Mouse (Mus musculus): ENCODE results near the gene Gnb3. TPM values are rescaled to one million over a fixed set of nuclear protein-coding genes. Genes with fewer than 3 reads are reported as not detected.
"Not testable (repeated sequence)": the region's sequence is repeated elsewhere in the genome, so short reads cannot be mapped to it uniquely, and the experiment has no call there.

Gene Gnb3
- polyA plus RNA-seq, 1 experiment from 2014 or later: 0.46 TPM

- H3K4me1 ChIP-seq: peaks cover 39% of the 10 kb centered on the region
- no peak for ATAC-seq
- peak overlapping the region; percentile 78 for H3K27ac ChIP-seq
- H3K27me3 ChIP-seq: no peaks in the 10 kb centered on the region
- peak overlapping the region; percentile 39 for H3K4me3 ChIP-seq
- no peak overlapping the region for H3K9ac ChIP-seq
- H3K36me3 ChIP-seq (ENCODE audit: poor library complexity, severe bottlenecking): peaks cover 16% of the 10 kb centered on the region
- H3K4me2 ChIP-seq: peak overlapping the region; percentile 72
- no peaks in the 10 kb centered on the region for H3K9me3 ChIP-seq (replicated peaks)
- WGBS: 71% methylated on average over 7 of the region's 7 CpGs
Observed at GRCm38 (mm10) chr6:124806446-124807140, 33.5 kb downstream of the Gnb3 start.

GRCm38 (mm10) chr6:124805341-124806321 is 34.4 kb downstream of the Gnb3 start:
- peak; percentile 81 for ATAC-seq
- H3K27me3 ChIP-seq: no peaks in the 10 kb centered on the region
- H3K9ac ChIP-seq: peak overlapping the region; percentile 62
- H3K36me3 ChIP-seq (ENCODE audit: poor library complexity, severe bottlenecking): peaks cover 6% of the 10 kb centered on the region; the same call in 1 of the 2 replicates
- H3K9me3 ChIP-seq (replicated peaks): no peaks in the 10 kb centered on the region
- peak overlapping the region; percentile 72 for H3K4me2 ChIP-seq
- H3K27ac ChIP-seq: peak overlapping the region; percentile 78
- peak overlapping the region; percentile 39 for H3K4me3 ChIP-seq
- WGBS: 2% methylated on average over 34 of the region's 34 CpGs
- H3K4me1 ChIP-seq: peaks cover 39% of the 10 kb centered on the region

- Histone ChIP-seq H3K4me3 (no peak overlapping the region), H3K27me3 (no peaks in the 10 kb centered on the region), H3K36me3 (ENCODE audit: poor library complexity, severe bottlenecking) (no peaks in the 10 kb centered on the region), H3K27ac (no peak overlapping the region), H3K4me2 (no peak overlapping the region), H3K9me3 (replicated peaks) (no peaks in the 10 kb centered on the region), H3K4me1 (peaks cover 27% of the 10 kb centered on the region), H3K9ac (no peak overlapping the region)
- no peak for ATAC-seq
- WGBS: 91% methylated on average over 3 of the region's 3 CpGs
Observed at GRCm38 (mm10) chr6:124804341-124804740, 35.7 kb downstream of the Gnb3 start.

GRCm38 (mm10) chr6:124803691-124804090 is 36.4 kb downstream of the Gnb3 start:
- not testable (repeated sequence) for ATAC-seq; H3K9me3 ChIP-seq (replicated peaks); H3K9ac ChIP-seq; H3K4me2 ChIP-seq; H3K27me3 ChIP-seq; H3K27ac ChIP-seq; H3K4me3 ChIP-seq; H3K36me3 ChIP-seq (ENCODE audit: poor library complexity, severe bottlenecking)
- WGBS: 98% methylated on average over 4 of the region's 4 CpGs
- peaks cover 21% of the 10 kb centered on the region for H3K4me1 ChIP-seq

GRCm38 (mm10) chr6:124803061-124803460 is 37.0 kb downstream of the Gnb3 start:
- no peaks in the 10 kb centered on the region for H3K36me3 ChIP-seq (ENCODE audit: poor library complexity, severe bottlenecking)
- H3K4me3 ChIP-seq: no peak overlapping the region
- no peaks in the 10 kb centered on the region for H3K27me3 ChIP-seq
- H3K9ac ChIP-seq: no peak overlapping the region
- H3K4me1 ChIP-seq: peaks cover 15% of the 10 kb centered on the region
- H3K9me3 ChIP-seq (replicated peaks): no peaks in the 10 kb centered on the region
- 76% methylated on average over 3 of the region's 3 CpGs for WGBS
- no peak overlapping the region for H3K4me2 ChIP-seq
- H3K27ac ChIP-seq: no peak overlapping the region
- ATAC-seq: no peak

- ATAC-seq; H3K36me3 ChIP-seq (ENCODE audit: poor library complexity, severe bottlenecking); H3K27me3 ChIP-seq; H3K27ac ChIP-seq; H3K9ac ChIP-seq; H3K4me3 ChIP-seq; H3K9me3 ChIP-seq (replicated peaks): not testable (repeated sequence)
- 18% methylated on average over 6 of the region's 9 CpGs for WGBS
- H3K4me2 ChIP-seq: peak overlapping the region; percentile 33
- peaks cover 15% of the 10 kb centered on the region for H3K4me1 ChIP-seq
Observed at GRCm38 (mm10) chr6:124802400-124802799, 37.7 kb downstream of the Gnb3 start.

- Histone ChIP-seq H3K27me3 (no peaks in the 10 kb centered on the region), H3K4me1 (no peaks in the 10 kb centered on the region), H3K9ac (no peak overlapping the region), H3K9me3 (replicated peaks) (no peaks in the 10 kb centered on the region), H3K36me3 (ENCODE audit: poor library complexity, severe bottlenecking) (no peaks in the 10 kb centered on the region), H3K4me3 (no peak overlapping the region), H3K27ac (no peak overlapping the region), H3K4me2 (no peak overlapping the region)
- no peak for ATAC-seq
- 89% methylated on average over 2 of the region's 2 CpGs for WGBS
Observed at GRCm38 (mm10) chr6:124796200-124796599, 43.9 kb downstream of the Gnb3 start.

- Histone ChIP-seq H3K9ac (no peak overlapping the region), H3K4me1 (no peaks in the 10 kb centered on the region), H3K27ac (no peak overlapping the region), H3K27me3 (no peaks in the 10 kb centered on the region), H3K4me3 (no peak overlapping the region), H3K36me3 (ENCODE audit: poor library complexity, severe bottlenecking) (no peaks in the 10 kb centered on the region), H3K9me3 (replicated peaks) (no peaks in the 10 kb centered on the region), H3K4me2 (no peak overlapping the region)
- 58% methylated on average over 4 of the region's 4 CpGs for WGBS
- ATAC-seq: no peak
Observed at GRCm38 (mm10) chr6:124795781-124796180, 44.3 kb downstream of the Gnb3 start.

- H3K4me1 ChIP-seq: no peaks in the 10 kb centered on the region
- ATAC-seq: no peak
- no peaks in the 10 kb centered on the region for H3K27me3 ChIP-seq
- no peak overlapping the region for H3K4me3 ChIP-seq
- H3K27ac ChIP-seq: no peak overlapping the region
- no peaks in the 10 kb centered on the region for H3K9me3 ChIP-seq (replicated peaks)
- H3K9ac ChIP-seq: no peak overlapping the region
- 87% methylated on average over 3 of the region's 3 CpGs for WGBS
- no peak overlapping the region for H3K4me2 ChIP-seq
- H3K36me3 ChIP-seq (ENCODE audit: poor library complexity, severe bottlenecking): no peaks in the 10 kb centered on the region
Observed at GRCm38 (mm10) chr6:124791911-124792310, 48.2 kb downstream of the Gnb3 start.

GRCm38 (mm10) chr6:124790121-124790520 is 50.0 kb downstream of the Gnb3 start:
- Histone ChIP-seq H3K36me3 (ENCODE audit: poor library complexity, severe bottlenecking) (no peaks in the 10 kb centered on the region), H3K9ac (no peak overlapping the region), H3K4me1 (no peaks in the 10 kb centered on the region), H3K27me3 (no peaks in the 10 kb centered on the region), H3K27ac (no peak overlapping the region), H3K4me3 (no peak overlapping the region), H3K9me3 (replicated peaks) (no peaks in the 10 kb centered on the region), H3K4me2 (no peak overlapping the region)
- 80% methylated on average over 4 of the region's 4 CpGs for WGBS
- ATAC-seq: no peak

- Histone ChIP-seq H3K9me3 (replicated peaks) (no peaks in the 10 kb centered on the region), H3K27me3 (no peaks in the 10 kb centered on the region), H3K36me3 (ENCODE audit: poor library complexity, severe bottlenecking) (no peaks in the 10 kb centered on the region), H3K4me1 (no peaks in the 10 kb centered on the region), H3K9ac (no peak overlapping the region), H3K27ac (no peak overlapping the region), H3K4me2 (no peak overlapping the region), H3K4me3 (no peak overlapping the region)
- ATAC-seq: no peak
- WGBS: 81% methylated on average over 4 of the region's 4 CpGs
Observed at GRCm38 (mm10) chr6:124789519-124789918, 50.6 kb downstream of the Gnb3 start.

- H3K4me3 ChIP-seq: no peak overlapping the region
- H3K27ac ChIP-seq: no peak overlapping the region
- ATAC-seq: no peak
- 0 out of 2 replicates have a peak, but pooled peaks cover 1% of the 10 kb centered on the region for H3K4me1 ChIP-seq
- H3K9me3 ChIP-seq (replicated peaks): no peaks in the 10 kb centered on the region
- no peaks in the 10 kb centered on the region for H3K36me3 ChIP-seq (ENCODE audit: poor library complexity, severe bottlenecking)
- H3K4me2 ChIP-seq: no peak overlapping the region
- WGBS: 82% methylated on average over 10 of the region's 10 CpGs
- H3K9ac ChIP-seq: no peak overlapping the region
- no peaks in the 10 kb centered on the region for H3K27me3 ChIP-seq
Observed at GRCm38 (mm10) chr6:124787722-124788121, 52.4 kb downstream of the Gnb3 start.
